Mouse (Mus musculus) G1E-ER4 (cell line): Measurements from ENCODE around the gene Gm6169. TPM values are rescaled to one million over a fixed set of nuclear protein-coding genes. Genes with fewer than 3 reads are reported as not detected.

ENCODE experiments used
- GATA1 ChIP-seq: IDR thresholded peaks from one replicate; pipeline ENCODE4 v1.8.0; 2012; ENCODE audit warnings: low read length, inconsistent platforms
- polyA plus RNA-seq: library from polyadenylated mRNA; stranded (reverse); fragments of >175 nt; gene quantifications from 2 replicates; pipeline ENCODE4 v1.2.3, GENCODE M21; 2012

Gene Gm6169
- not detected in 2 replicates for polyA plus RNA-seq

- no peak for TF ChIP-seq GATA1
Observed at GRCm38 (mm10) chr13:97099187-97099852, at the start of gene Gm6169. Gm6169 (minus strand) TSS chr13:97099237.

- TF ChIP-seq GATA1: no peak
Observed at GRCm38 (mm10) chr13:97145834-97146233, 46.8 kb upstream of the Gm6169 start.

DNA sequence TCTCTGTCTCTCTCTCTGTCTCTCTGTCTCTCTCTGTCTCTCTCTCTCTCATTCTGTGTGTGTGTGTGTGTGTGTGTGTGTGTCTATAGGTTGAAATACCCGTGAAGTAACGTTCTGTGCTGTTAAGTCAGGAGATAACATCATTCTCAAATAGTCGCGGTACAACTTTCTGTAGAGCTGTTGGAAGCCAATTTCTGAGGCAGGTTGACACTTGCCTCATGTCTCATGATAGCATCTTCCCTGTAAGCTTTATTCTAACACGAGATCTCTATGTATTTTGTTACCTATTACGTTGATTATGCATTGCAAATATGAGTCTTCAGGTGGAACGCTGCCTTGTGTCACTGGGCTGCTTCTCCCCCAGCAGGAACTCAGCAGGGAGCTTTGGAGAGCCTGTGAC lies 43.3 kb upstream of the Gm6169 start:
- TF ChIP-seq GATA1: no peak

GRCm38 (mm10) chr13:97137466-97138400 lies 38.7 kb upstream of the Gm6169 start, which contains the start of the genes Gfm2 and Nsa2:
Gfm2 (plus strand) TSS chr13:97137937.
Nsa2 (minus strand) TSS chr13:97137937.
- TF ChIP-seq GATA1: no peak

GRCm38 (mm10) chr13:97121341-97121740 lies 22.3 kb upstream of the Gm6169 start:
- no peak for TF ChIP-seq GATA1

DNA sequence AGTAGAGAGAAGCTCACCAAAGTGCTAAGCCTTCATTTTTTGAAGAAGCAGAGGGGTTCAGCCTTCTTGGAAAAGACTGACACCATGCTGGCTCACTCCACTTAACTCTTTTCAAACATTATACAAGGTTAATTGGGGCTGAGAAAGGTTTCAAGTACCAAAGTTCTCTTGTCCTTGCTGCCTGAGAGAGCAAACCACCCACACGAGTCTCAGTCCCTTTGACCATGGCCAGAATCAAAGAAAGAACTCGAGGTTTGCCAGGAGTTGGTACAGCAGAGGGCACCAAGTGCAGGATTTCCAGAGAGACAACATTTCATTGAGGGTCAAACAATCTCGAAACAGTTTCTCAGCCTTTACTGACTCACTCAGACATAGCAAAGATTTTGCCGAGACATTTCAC lies 10.0 kb upstream of the Gm6169 start:
- TF ChIP-seq GATA1: no peak

DNA sequence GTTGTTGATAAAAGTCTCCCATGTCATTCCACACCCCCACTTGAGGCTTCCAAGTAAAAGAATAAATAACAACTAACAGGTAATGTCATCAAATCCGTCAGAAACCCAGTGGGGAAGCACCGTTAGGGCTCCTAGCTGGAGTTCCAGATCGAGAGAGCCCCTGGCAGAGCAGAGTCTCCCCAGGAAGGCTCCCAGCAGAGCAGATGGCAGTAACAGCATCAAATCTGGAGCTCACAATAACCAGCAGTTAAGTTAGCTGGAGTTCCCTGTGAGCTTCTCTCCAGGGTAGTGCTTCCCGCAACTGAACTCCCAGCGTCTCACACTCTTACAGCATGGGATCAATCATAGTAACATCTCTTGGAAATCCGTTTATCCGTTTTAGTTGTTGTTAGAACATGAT lies 6.0 kb upstream of the Gm6169 start:
- no peak for TF ChIP-seq GATA1

DNA sequence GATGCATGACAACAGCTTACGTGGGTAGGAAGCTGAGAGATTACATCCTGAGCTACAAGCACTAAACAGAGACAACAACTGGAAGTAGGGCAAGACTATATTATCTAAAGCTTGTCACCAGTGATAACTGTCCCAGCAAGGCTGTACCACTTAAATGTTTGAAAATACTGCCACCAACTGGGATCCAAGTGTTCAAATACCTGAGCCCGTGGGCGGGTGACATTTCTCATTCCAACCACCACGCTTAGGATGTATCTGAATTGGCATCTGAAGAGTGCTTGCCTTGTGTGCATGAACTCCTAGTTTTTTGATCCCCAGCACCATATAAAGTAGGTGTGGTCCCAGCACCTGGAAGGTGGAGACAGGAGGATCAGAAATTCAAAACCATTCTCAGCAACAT lies 3.3 kb downstream of the Gm6169 start:
- TF ChIP-seq GATA1: no peak

- TF ChIP-seq GATA1: no peak
Observed at GRCm38 (mm10) chr13:97088183-97088582, 10.9 kb downstream of the Gm6169 start.

DNA sequence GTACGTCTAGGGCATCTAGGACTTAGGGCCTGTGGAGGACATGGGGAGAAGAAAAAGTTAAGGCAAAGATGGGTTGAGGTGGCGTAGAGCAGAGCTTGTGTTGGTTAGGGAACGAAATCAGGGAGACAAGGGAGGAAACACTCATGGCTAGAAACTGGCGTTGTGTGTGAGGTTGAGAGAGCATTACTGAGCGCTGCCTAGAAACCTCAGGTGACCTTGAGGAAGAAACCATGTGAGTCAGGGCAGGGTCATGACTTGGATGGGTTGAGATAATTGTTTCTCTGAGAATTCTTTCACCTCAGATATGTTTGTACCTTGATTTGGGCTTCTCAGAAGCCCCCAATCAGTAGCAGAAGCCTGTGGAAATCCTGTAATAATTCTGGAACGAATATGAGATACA lies 11.6 kb downstream of the Gm6169 start:
- TF ChIP-seq GATA1: no peak

GRCm38 (mm10) chr13:97086316-97086715 lies 12.7 kb downstream of the Gm6169 start:
- no peak for TF ChIP-seq GATA1

DNA sequence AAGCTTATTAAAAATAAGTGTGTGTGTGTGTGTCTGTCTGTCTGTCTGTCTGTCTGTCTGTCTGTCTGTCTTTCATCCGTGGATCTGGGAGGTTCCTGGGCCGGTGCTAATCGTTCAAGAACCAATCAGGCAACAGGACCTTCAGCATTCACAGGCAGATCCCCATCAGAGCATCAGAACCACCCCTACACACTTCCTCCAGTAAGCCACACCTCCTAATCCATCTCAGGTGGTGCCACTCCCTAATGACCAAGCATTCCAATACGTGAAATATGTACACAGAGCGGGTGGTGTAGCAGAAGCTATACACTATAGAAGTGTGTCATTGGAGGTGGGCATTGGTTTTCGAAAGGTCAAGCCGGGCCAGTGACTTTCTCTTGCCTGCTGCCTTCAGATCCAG lies 16.6 kb downstream of the Gm6169 start:
- no peak for TF ChIP-seq GATA1

GRCm38 (mm10) chr13:97080615-97081014 lies 18.4 kb downstream of the Gm6169 start:
- no peak for TF ChIP-seq GATA1

GRCm38 (mm10) chr13:97080201-97080600 lies 18.8 kb downstream of the Gm6169 start:
- no peak for TF ChIP-seq GATA1

GRCm38 (mm10) chr13:97077556-97077955 lies 21.5 kb downstream of the Gm6169 start:
- no peak for TF ChIP-seq GATA1

DNA sequence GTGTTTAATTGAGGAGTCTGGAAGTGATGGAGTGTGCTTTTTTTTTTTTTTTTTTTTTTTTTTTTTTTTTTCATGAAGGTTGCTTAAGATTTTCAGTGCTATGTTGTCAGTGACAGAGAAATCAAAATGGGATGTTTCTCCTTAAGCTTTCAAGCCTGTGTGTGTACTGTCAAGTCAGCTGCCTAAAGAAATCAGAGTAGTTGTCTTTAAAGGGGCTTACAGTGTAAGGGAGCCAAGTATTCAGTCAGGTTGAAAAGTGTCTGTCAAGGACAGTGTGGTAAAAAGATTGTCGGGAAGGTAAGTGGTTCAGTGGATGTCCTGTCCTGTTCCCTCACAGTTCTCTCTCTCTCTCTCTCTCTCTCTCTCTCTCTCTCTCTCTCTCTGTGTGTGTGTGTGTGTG lies 25.5 kb downstream of the Gm6169 start:
- TF ChIP-seq GATA1: no peak
